Mouse (Mus musculus) forebrain, embryonic 14.5 days (tissue): Measurements from ENCODE around the gene Gm15056. TPM values are rescaled to one million over a fixed set of nuclear protein-coding genes. Genes with fewer than 3 reads are reported as not detected.

Source experiments
- polyA plus RNA-seq: library from polyadenylated mRNA; unstranded; fragments of >200 nt; fragmentation: Nextera tagmentation; extraction: Ambion mirVana; gene quantifications from 2 replicates; pipeline ENCODE4 v1.2.1, GENCODE M21; 2014

Gene Gm15056
- polyA plus RNA-seq, 1 experiment from 2014 or later: not detected

Other genes with a start within 250 kb of the Gm15056 start
- gene Defb33, start 10.0 kb downstream of the Gm15056 start, polyA plus RNA-seq: not detected in 2 replicates
- gene Gm6040, start 19.4 kb upstream of the Gm15056 start, polyA plus RNA-seq: not detected in 2 replicates
- not detected in 2 replicates for gene AY761185, start 42.1 kb upstream of the Gm15056 start, polyA plus RNA-seq
- gene Defa21, start 122.9 kb upstream of the Gm15056 start, polyA plus RNA-seq: not detected in 2 replicates
- gene Defa23, start 152.4 kb upstream of the Gm15056 start, polyA plus RNA-seq: not detected in 2 replicates
- not detected in 2 replicates for gene Defa35, start 162.4 kb upstream of the Gm15056 start, polyA plus RNA-seq
- not detected in 2 replicates for gene Defa25, start 181.8 kb upstream of the Gm15056 start, polyA plus RNA-seq
- not detected in 2 replicates for gene Gm14851, start 193.4 kb upstream of the Gm15056 start, polyA plus RNA-seq
- not detected in 2 replicates for gene Defa30, start 232.0 kb upstream of the Gm15056 start, polyA plus RNA-seq